Mouse (Mus musculus): ENCODE measurements around the gene Arl4c.

DNA sequence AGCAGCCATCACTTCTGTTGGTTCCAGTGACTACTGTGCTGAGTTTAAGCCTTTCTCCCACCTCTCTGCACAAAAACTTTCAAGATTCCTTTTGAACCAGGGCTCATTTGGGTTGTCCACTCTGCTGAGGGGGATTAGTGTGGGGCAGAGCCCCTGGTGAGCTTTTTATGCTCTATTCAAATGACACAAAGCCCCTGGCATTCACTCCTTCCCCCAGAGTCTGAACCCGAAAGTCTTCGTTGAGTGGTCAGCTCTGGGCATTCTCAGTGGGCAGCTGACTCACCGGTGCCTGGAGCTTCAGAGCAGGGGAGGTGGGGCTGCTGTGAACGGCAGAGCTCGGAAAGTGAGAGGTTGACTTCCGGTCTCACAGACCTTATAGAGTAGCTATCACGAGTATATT lies 33.7 kb downstream of the Arl4c start:
- no peak for TF ChIP-seq POLR2A (IDR thresholded peaks at IDR 0.05; ENCODE audit: borderline replicate concordance, extremely low read depth, insufficient read depth, insufficient read length, poor library complexity, severe bottlenecking)
- TF ChIP-seq CTCF (IDR thresholded peaks at IDR 0.05; ENCODE audit: borderline replicate concordance, extremely low read depth, insufficient read depth, insufficient read length): no peak

Measured in brain, embryonic 14.5 days (tissue).